Mouse (Mus musculus): ENCODE measurements around the gene Hspa1b.
A peak's percentile ranks its signal among the peaks of the same experiment; 100 is the strongest.
"Not testable (repeated sequence)": the region's sequence is repeated elsewhere in the genome, so short reads cannot be mapped to it uniquely, and the experiment has no call there.

Gene Hspa1b

DNA sequence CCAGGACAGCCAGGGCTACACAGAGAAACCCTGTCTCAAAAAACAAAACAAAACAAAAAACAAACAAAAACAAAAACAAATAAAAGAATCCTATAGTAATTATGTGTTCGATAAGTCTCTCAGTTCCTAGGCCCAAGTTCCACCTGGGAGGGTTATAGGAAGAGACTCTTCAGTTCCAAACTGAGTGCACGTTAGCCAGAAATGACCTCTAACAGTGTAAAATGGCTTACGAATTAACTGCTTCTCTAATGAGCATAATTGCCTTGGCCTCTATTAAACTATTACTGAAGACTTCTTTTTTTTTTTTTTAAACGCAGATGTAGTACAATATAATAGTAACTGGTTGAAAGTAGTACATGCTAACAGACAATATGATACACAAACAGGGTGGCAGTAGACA is 5.1 kb downstream of the Hspa1b start:
- DNase-seq: no peak

- no peak for DNase-seq
Observed at GRCm38 (mm10) chr17:34953258-34953657, 5.8 kb downstream of the Hspa1b start.

DNA sequence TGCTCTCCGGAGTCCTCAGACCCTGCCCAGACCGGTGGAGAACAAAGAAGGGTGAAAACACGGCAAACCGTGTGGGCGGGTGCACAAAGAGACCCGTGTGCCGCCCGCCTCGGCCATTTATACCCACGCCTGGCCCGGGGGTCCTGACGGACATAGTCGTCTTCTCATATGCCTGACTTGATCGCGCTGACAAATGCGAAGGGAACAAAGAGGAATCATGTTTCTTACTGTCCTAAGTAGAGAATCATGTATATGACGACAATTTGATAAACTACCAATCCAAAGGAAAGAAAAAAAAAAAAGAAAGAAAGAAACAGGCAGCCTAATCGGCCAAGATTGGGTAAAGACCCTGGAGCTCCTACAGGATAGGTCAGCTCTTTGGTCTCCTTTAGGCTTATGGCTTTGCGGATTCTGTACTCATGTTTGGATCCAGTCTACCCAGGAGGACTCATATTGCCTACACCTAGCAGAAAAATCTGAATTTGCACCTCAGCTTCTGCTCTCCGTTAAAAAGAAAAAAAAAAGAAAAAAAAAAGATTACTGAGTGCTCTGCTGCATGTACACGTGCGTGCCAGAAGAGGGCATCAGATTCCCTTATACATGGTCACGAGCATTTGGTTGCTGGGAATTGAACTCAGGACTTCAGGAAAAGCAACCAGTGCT is 6.5 kb downstream of the Hspa1b start:
- DNase-seq: peak; percentile 83

DNA sequence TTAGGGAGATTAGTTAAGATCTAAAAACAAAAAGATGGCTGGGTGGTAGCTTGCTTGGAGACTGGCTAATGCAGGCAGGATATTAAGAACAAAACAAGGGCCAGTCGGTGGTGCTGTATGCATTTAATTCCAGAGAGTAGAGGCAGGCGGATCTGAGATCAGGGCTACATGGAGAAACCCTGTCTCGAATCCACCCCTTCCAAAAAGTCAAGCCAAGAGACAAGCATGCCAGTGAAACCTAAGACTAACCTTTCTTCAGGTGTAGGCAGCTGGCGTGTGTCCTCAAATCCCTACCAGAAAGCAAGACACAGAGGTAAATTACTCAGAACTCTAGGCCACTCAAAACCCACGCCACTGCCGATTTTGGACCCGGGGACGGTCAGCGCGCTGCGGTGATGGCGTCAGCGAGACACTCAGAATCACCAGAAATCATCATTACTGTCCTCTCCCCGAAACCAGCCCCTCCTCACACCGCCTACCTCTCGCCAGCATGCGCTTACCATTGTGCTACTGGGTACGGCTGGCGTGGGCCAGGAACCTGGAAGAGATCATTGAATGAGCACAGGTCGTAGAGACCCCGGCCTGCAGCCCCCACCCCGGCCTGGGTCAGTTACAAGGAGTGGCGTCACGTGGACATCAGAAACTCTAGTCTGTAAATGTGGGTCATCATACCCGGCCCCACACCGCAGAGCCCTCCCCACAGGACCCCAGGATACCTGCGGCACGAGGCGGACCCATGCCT is 7.2 kb downstream of the Hspa1b start:
- no peak for DNase-seq

- no peak for DNase-seq
Observed at GRCm38 (mm10) chr17:34950514-34951455, 8.3 kb downstream of the Hspa1b start.

DNA sequence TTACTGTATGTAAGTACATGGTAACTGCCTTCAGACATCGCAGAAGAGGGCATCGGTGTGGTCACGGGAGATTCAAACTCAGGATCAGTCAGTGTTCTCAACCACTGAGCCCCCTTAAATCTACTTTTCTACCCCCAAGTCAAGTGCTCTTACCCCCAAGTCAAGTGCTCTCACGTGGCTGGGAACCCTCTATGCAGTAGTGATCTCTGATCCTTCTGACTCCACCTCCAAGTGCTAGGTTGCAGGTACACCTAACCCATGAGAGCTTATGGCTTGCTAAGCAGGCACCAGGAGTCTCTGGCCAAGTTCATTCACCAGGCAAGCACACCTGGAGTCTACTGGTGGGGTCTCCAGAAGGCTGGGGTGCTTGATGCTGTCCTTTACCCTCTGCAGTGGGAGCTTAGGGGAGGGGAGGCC is 9.5 kb downstream of the Hspa1b start:
- DNase-seq: no peak

DNA sequence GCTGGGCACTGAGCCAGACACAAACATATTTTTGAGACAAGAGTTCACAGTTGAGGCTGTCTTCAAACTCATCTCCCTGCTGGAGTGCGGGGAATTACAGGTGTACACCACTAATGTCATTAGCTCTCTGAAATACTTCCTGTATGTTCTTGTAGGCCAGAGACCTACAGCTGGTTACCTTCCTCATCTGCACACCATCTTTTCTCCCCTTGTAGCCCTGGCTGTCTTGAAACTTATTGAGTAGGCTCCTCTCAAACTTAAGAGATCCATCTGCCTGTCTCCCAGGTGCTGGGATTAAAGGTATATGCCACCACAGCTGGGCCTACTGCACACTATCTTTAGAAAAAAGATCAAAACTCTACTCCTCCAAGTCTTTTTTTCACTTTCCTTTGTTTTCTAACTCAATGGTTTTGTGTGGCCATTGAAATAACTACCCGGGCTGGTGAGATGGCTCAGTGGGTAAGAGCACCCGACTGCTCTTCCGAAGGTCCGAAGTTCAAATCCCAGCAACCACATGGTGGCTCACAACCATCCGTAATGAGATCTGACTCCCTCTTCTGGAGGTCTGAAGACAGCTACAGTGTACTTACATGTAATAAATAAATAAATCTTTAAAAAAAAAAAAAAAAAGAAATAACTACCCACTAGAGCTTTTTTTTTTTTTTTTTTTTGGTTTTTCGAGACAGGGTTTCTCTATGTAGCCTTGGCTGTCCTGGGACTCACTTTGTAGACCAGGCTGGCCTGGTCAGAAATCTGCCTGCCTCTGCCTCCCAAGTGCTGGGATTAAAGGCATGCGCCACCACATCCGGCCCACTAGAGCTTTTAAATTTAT is 10.1 kb downstream of the Hspa1b start:
- not testable (repeated sequence) for DNase-seq

DNA sequence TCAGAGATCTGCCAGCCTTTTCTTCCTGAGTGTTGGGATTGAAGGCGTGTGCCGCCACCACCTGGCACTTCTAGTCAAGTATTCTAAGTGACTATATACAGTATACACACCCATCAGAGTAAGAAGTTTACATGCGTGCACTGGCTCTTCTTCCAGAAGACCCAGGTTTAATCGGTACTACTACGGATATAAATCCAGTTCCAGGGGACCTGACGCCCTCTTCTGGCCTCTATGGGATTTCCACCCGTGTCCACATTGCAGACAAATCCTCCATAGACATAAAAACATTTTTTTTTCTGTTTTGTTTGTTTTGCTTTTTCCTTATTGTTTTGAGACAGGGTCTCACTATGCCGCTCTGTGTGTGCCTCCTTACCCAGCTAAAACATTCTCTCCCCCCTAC is 11.4 kb downstream of the Hspa1b start:
- no peak for DNase-seq

- no peak for DNase-seq
Observed at GRCm38 (mm10) chr17:34946486-34947140, 12.4 kb downstream of the Hspa1b start.

DNA sequence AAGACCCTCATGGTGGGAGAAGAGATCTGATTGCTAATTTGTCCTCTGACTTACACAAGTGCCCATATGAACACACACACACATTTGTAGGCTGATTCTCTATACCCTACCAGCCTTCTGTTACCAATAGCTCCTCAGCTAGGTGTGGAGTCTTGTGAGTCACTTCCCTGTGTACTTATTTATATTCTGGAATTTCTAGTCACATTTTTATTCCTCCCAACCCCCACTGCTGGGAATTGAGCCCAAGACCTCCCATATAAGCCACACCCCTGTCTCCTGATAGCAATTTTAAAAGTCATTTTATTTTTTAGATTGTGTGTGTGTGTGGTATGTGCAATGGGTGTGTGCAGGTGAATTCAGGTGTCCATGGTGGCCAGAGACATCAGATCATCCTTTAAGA is 14.7 kb downstream of the Hspa1b start:
- DNase-seq: no peak

DNA sequence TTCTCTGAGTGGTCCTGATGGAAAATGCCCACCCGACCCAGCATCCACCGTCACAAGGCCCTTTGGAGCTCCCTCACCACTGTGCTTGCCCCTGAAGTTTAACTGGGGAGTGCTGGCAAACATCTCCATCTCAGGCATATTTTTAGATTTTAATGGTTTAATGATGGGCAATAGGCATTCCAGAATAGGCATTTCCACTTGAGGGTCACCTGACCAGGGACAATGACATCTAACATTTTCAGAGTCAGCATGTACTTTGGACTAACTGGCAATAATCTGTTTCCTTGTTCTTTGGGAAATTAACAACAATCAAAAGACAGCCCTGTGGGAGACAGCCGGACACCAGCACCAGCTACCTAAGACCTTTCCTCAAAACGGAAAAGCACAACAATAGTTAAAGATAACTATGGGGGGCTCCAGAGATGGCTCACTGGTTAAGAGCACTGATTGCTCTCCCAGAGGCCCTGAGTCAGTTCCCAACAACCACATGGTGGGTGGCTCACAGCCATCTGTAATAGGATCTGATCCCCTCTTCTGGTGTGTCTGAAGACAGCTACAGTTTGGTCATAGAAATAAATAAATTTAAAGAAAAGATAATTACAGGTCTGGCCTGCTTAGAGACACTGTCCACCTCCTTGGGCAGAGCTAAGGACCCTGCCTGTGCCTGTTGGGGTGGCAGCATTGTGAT is 15.8 kb downstream of the Hspa1b start:
- DNase-seq: no peak

DNA sequence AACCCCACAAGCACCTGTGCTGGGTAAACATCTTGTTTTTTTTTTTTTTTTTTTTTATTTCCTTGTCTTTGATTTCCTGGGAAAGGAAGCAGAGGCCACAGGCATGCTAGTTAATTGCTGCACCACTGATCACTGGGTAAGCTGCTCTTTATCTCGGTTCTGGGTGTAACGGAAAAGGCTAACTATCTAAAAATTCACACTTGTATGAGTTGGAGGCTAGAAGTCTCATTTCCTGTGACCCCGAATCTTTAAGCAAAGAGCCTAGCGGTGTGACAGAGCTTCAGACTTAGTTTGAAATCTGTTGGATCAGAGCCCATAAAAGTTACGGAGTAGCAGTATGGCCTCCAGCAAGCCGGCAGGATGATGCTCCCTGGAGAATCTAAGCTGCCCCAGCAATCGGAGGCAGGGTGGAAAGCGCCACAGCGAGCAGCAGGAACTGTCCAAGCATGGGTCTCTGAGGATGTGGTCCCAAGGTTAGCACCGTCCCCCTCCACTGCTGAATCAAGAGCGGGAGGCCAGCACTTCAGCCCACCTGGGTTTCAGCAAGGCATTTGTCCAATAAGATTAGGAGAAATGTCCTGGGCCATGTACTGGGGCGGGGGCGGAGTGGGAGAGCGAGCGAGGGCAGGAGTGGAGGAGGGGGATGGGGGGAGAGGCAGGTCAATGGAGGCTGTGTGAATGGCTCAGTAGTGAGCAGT is 17.5 kb downstream of the Hspa1b start:
- DNase-seq: no peak

DNA sequence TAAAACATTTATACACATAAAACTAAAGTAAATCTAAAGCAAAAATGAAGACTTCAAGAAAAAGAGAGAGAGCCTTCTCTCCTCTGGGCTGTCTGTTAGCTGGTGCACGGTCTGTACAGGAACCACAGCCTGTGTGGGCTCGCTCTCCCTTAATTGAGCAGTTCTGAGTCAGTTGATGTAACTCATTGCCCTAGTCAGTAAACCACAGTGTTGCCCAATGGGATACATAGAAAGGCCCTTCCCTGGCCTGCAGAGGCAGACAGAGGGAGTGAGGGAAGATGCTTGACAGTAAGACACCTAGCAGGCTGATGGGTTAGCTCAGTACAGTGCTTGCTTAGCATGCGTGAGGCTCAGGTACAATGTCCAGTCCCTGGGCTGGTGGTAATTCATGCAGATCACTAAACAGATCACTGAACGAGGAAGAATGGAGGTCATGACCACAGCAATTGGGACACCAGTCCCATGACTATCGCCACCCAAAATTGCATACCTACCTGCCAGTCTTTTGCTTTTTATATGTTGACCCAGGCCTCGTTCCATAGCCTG is 21.0 kb downstream of the Hspa1b start:
- no peak for DNase-seq

DNA sequence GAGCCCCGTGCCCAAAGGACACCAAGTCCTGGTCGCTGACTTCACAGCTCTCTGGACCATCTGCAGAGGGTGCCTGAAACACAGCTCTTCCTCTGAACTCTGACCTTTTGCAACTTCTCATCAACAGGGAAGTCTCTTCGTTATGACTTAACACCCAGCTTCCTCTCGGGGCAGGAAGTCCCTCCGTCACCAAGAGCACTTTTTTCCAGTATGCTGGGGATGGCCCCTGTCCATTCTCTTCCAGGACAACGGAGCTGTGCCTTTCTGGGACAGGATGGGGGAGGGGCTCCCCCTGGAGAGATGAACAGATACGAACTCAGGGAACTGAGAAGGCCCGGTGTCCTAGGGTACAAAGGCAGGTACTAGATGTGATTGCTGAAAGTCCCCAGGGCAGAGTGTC is 24.2 kb downstream of the Hspa1b start:
- DNase-seq: no peak

- DNase-seq: no peak
Observed at GRCm38 (mm10) chr17:34934031-34934430, 25.0 kb downstream of the Hspa1b start.

- peak; percentile 27 for DNase-seq
Observed at GRCm38 (mm10) chr17:34932287-34932686, 26.8 kb downstream of the Hspa1b start.

- peak; percentile 61 for DNase-seq
Observed at GRCm38 (mm10) chr17:34931735-34932098, 27.3 kb downstream of the Hspa1b start.

DNA sequence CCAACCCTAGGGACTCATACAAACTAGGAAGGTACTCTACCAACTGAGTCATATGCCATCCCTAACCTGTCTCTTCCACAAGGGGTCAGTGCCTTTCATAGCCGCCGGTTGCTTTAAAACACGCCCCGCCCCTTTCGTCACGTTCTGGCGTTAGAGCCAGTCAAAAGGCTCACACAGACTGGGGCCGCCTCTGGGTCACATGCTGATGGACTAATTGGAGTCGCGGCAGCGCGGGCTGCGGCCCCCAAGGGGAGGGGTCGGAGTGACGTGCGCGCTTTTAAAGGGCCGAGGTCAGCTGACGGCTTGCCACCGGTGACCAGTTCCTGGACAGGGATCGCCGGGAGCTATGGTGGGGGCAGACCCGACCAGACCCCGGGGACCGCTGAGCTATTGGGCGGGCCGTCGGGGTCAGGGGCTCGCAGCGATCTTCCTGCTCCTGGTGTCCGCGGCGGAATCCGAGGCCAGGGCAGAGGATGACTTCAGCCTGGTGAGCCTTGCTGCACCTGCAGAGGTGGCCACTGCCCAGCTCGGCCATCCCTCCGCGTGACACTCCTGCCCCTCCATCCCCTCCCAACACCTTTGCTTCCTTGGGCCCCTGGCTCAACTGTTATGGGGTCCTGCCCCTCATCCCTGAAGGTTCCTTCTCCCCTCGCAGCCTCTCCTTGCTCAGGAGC is 27.8 kb downstream of the Hspa1b start, which contains the start of gene Neu1:
TSS of gene Neu1 (plus strand) at position 193 of the 674 bp plus-strand sequence.
- DNase-seq: peak; percentile 95

- DNase-seq: no peak
Observed at GRCm38 (mm10) chr17:34928841-34929240, 30.2 kb downstream of the Hspa1b start.

All from thymus, postnatal 14 days (tissue).